Mouse (Mus musculus) liver, embryonic 14.5 days (tissue): Measurements from ENCODE around the gene Gbf1.

Source experiments
- CTCF ChIP-seq: IDR thresholded peaks from 2 replicates; pipeline ENCODE4 v1.5.1; 2016; ENCODE audit warnings: antibody characterized with exemption, low read depth, control low read depth
- EP300 ChIP-seq: IDR thresholded peaks from 2 replicates; pipeline ENCODE4 v1.6.1; 2016; ENCODE audit warnings: antibody characterized with exemption, low read depth

DNA sequence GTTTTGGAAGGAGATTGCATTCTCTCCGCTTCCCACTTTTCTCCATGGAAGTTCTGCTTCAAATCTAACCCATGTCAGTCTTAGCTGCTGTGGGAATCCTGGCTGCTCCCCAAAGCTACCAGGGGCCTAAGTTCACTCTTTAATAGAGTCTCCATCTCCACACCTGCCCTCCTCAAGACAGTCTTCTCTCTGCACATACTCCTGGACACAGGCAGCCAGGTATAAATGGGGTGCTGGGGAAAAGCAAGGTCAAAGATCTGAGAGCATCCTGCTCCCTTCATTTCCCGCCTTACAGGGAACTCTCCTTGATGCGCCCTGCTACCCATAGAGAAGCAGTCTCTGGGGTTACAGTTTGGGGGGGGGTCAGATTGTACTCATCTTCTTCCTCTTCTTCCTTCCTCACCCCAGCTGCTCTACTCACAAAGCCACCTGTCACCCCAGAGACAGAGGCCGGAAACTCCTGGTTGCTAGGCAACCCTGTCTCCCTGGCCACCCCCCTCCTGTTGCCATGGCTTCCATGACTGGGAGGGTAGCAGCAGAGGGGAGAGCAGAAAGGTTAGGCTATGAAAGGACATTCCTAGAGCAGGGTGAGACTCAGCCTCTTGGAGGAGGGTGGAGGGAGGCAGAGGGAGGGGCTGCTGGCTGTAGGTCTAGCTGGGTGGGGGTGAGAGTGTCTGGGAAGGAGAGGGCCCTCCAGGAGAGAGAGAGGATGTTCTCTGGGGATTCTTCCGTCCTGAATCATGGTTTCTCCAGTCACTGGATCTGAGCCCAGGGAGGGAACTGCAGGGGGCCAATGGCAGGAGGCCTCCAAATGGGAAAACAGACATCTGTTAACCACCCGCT is 169.0 kb downstream of the Gbf1 start:
- TF ChIP-seq CTCF, result no peak
- no peak for TF ChIP-seq EP300
